Mouse (Mus musculus): Measurements from ENCODE around the gene Map4k3.

DNA sequence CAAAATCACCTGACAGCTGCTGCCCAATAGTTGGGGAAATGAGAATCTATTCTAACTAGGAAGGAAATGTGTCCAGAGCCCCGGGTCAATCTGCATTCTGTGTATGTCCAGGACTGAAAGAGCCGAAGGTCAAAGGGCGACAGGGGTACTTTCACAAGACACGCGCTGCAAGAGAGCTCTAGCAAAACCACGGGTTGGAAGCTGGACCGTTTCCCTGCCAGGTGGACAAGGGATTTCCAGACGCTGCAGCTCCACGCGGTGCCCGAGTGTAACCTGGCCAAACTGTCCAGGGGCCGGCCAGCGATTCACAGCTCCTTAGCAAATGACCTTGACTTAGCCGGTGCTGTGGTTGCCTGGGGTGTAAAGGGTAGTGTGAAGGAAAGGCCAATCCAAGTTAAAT is 169.7 kb downstream of the Map4k3 start:
- TF ChIP-seq CTCF (IDR thresholded peaks at IDR 0.05) = no peak
- TF ChIP-seq EP300 (IDR thresholded peaks at IDR 0.05) = no peak

All from lung, postnatal 0 days (tissue).